Mouse (Mus musculus) brain, embryonic 18.5 days (tissue): ENCODE measurements around the gene Ranbp9.
A peak's percentile ranks its signal among the peaks of the same experiment; 100 is the strongest.

Experiments
- DNase-seq: peaks from one replicate; pipeline ENCODE4 v3.0.0-alpha.2; 2012; ENCODE audit warnings: low read depth, low spot score

Gene Ranbp9

GRCm38 (mm10) chr13:43364985-43365824 lies 115.9 kb downstream of the Ranbp9 start, which contains the start of gene Sirt5:
Gene Sirt5, plus strand, starts transcription at chr13:43365496.
- DNase-seq, result peak; percentile 65

DNA sequence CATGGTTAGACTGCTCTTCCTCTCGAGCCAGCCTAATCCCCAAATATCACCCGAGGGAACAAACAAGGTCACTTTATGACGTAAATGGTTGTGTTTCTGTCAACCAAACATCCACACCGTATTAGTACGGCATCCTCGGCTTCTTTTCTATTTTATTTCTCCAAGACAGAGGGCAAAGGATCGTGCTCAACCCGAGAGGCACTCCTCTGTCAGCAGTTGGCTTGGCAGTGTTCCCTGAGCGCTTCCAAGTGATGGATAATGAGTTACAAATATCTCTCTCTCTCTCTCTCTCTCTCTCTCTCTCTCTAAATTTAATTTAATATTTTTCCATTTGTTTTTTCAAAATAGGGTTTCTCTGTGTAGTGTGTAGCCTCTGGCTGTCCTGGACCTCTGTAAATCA lies 118.7 kb downstream of the Ranbp9 start:
- DNase-seq, result no peak

GRCm38 (mm10) chr13:43360534-43360933 lies 120.5 kb downstream of the Ranbp9 start:
- DNase-seq, result no peak

DNA sequence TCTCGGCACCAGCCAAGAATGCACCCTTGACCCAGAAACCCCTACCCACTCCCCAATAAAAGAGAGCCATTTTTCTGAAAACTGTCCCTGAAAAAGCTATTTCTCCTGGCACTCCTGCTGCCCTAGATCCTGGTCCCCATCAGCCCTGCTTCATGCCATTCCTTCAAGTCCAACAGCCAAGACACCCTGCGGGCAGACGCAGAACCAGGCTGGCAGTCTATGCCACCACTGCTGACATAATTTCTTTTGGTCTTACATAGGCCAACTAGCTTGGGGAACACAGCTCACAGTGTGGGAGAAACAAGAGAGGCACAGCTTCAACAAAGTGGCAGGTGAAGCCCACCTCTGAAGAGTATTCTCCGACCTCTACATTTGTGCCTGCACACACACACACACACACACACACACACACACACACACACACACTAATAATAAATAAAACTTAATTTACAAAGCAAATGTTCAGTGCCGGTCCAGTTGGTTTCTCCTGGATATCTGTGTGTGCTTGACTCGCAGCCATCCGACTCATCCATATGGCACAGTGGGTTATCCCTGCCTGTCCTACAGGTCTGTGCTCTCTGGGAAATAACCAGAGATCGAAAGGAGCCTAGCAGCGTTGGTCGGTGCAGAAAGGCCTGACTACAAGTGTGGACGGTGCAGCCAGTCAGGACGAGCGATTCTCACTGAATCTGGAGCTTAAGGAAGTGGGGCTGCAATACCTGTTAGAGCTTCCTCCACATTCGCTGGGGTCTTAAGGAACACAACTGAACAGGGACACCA lies 124.5 kb downstream of the Ranbp9 start:
- no peak for DNase-seq

GRCm38 (mm10) chr13:43354362-43354761 lies 126.7 kb downstream of the Ranbp9 start:
- DNase-seq, result no peak

GRCm38 (mm10) chr13:43353356-43353755 lies 127.7 kb downstream of the Ranbp9 start:
- no peak for DNase-seq
